16 mouse cellular contexts compared by ENCODE assay signal in genomic region chr6:117502346-117502745, GRCm38 (mm10).
DNase-seq lines count a peak whose midpoint lies in the region; ATAC-seq and TF ChIP-seq lines count a peak whose summit lies in the region.
"Had no signal": no experiment of that assay in that cellular context is flagged by ENCODE, and none has a peak within 500 bp of the region (broad histone marks: within the 10 kb centered on the region; RNA-seq: fewer than 3 reads in every experiment).

No protein-coding gene starts in this region.

- no peak for TF ChIP-seq CTCF in kidney, postnatal 0 days (IDR thresholded peaks at IDR 0.05; ENCODE audit: low read depth)

- H3K4me2 ChIP-seq in kidney, postnatal 0 days (ENCODE audit: low read length), result no peak overlapping the region
- H3K4me2 ChIP-seq: embryonic facial prominence, embryonic 12.5 days; forebrain, embryonic 15.5 days; heart, embryonic 13.5 days; hindbrain, embryonic 15.5 days had no signal

- H3K36me3 ChIP-seq in kidney, postnatal 0 days (ENCODE audit: insufficient read depth, low read length), result no peaks in the 10 kb centered on the region
- no peaks in the 10 kb centered on the region for H3K36me3 ChIP-seq in midbrain, embryonic 10.5 days
- H3K36me3 ChIP-seq: embryonic facial prominence, embryonic 12.5 days; forebrain, embryonic 15.5 days; heart, embryonic 13.5 days; hindbrain, embryonic 15.5 days had no signal

- ATAC-seq in kidney, postnatal 0 days (replicated peaks; ENCODE audit: low FRiP score, low read depth), result no peak; the same call in 1 of the 2 replicates
- ATAC-seq: forebrain, embryonic 15.5 days had no signal

- no peak overlapping the region for H3K27ac ChIP-seq in kidney, postnatal 0 days
- no peak overlapping the region for H3K27ac ChIP-seq in midbrain, embryonic 10.5 days (replicated peaks)
- H3K27ac ChIP-seq: embryonic facial prominence, embryonic 12.5 days; forebrain, embryonic 15.5 days; heart, embryonic 13.5 days; hindbrain, embryonic 15.5 days had no signal

- no peak overlapping the region for H3K4me3 ChIP-seq in kidney, postnatal 0 days (replicated peaks; ENCODE audit: low read depth, low read length)
- H3K4me3 ChIP-seq in midbrain, embryonic 10.5 days, result no peak overlapping the region
- H3K4me3 ChIP-seq: embryonic facial prominence, embryonic 12.5 days; forebrain, embryonic 15.5 days; heart, embryonic 13.5 days; hindbrain, embryonic 15.5 days had no signal

- H3K4me1 ChIP-seq in kidney, postnatal 0 days (replicated peaks; ENCODE audit: insufficient read depth, low read length), result peaks cover 10% of the 10 kb centered on the region
- H3K4me1 ChIP-seq in midbrain, embryonic 10.5 days, result no peaks in the 10 kb centered on the region
- H3K4me1 ChIP-seq: forebrain, embryonic 15.5 days; heart, embryonic 13.5 days; hindbrain, embryonic 15.5 days had no signal

- no peaks in the 10 kb centered on the region for H3K9me3 ChIP-seq in kidney, postnatal 0 days (replicated peaks; ENCODE audit: low read length)
- no peaks in the 10 kb centered on the region for H3K9me3 ChIP-seq in midbrain, embryonic 10.5 days (replicated peaks)
- H3K9me3 ChIP-seq: embryonic facial prominence, embryonic 12.5 days; forebrain, embryonic 15.5 days; heart, embryonic 13.5 days; hindbrain, embryonic 15.5 days had no signal

- H3K27me3 ChIP-seq in kidney, postnatal 0 days (ENCODE audit: insufficient read depth, low read length), result no peaks in the 10 kb centered on the region
- H3K27me3 ChIP-seq in midbrain, embryonic 10.5 days (ENCODE audit: low read depth, poor library complexity, severe bottlenecking), result no peaks in the 10 kb centered on the region
- H3K27me3 ChIP-seq: embryonic facial prominence, embryonic 12.5 days; forebrain, embryonic 15.5 days; hindbrain, embryonic 15.5 days had no signal

- 22% methylated on average over 5 of the region's 5 CpGs for WGBS in kidney, postnatal 0 days
- 77% methylated on average over 5 of the region's 5 CpGs for WGBS in midbrain, embryonic 10.5 days

- DNase-seq in kidney, adult 11 months, result peak; percentile 19
- DNase-seq in kidney, adult 18-20 months, result no peak
- peak; percentile 43 for DNase-seq in adipocyte (ENCODE audit: low spot score)
- peak; percentile 87 for DNase-seq in kidney, postnatal 0 days (ENCODE audit: low spot score)
- no peak for DNase-seq in midbrain, embryonic 10.5 days (ENCODE audit: low spot score)
- DNase-seq in frontal cortex, postnatal 36 days (ENCODE audit: low spot score in 2 of 2), result no peak
- DNase-seq: adrenal gland, postnatal 10 days; cerebellum, adult 11-12 months; cerebellum, adult 9-10 months; cerebellum, postnatal 25 days; gastrocnemius, postnatal 14 days; heart, postnatal 36 days had no signal

- H3K9ac ChIP-seq in kidney, postnatal 0 days (ENCODE audit: low read depth, low read length), result no peak overlapping the region
- H3K9ac ChIP-seq: embryonic facial prominence, embryonic 12.5 days; forebrain, embryonic 15.5 days; heart, embryonic 13.5 days; hindbrain, embryonic 15.5 days had no signal

Comparison
In these comparisons a context has a peak if more than half of its experiments do, and no peak if none do; other contexts are left out.
1. DNase-seq: peak in kidney, adult 11 months (single experiment), adipocyte (single experiment) and kidney, postnatal 0 days (single experiment); none in kidney, adult 18-20 months (single experiment), midbrain, embryonic 10.5 days (single experiment) and frontal cortex, postnatal 36 days (0 of 2).